Mouse (Mus musculus) C2C12 (cell line): Measurements from ENCODE around the gene Wars2.

ENCODE experiments used
- CEBPB ChIP-seq: IDR thresholded peaks from one replicate; pipeline ENCODE4 v1.6.1; 2011; ENCODE audit warnings: low read depth, mild to moderate bottlenecking, control low read depth, moderate library complexity
- CTCF ChIP-seq: IDR thresholded peaks from one replicate; pipeline ENCODE4 v1.5.1; 2011; ENCODE audit not compliant: control insufficient read depth, insufficient read depth, insufficient read length
- FOSL1 ChIP-seq: IDR thresholded peaks from one replicate; pipeline ENCODE4 v1.8.0; 2011; ENCODE audit warnings: mild to moderate bottlenecking, low read length; ENCODE audit not compliant: poor library complexity, insufficient read depth, severe bottlenecking
- MAX ChIP-seq: IDR thresholded peaks from one replicate; pipeline ENCODE4 v1.6.1; 2011; ENCODE audit warnings: mild to moderate bottlenecking, control low read depth
- MYOD1 ChIP-seq: IDR thresholded peaks from one replicate; pipeline ENCODE4 v1.6.1; 2011; ENCODE audit warnings: low read depth; ENCODE audit not compliant: control insufficient read depth, insufficient read length
- MYOG ChIP-seq: IDR thresholded peaks from one replicate; pipeline ENCODE4 v1.6.1; 2011; ENCODE audit not compliant: control insufficient read depth, insufficient read length; ENCODE audit errors: extremely low read depth
- USF1 ChIP-seq: IDR thresholded peaks from one replicate; pipeline ENCODE4 v1.6.1; 2011; ENCODE audit warnings: low read depth, mild to moderate bottlenecking, control low read depth, moderate library complexity

DNA sequence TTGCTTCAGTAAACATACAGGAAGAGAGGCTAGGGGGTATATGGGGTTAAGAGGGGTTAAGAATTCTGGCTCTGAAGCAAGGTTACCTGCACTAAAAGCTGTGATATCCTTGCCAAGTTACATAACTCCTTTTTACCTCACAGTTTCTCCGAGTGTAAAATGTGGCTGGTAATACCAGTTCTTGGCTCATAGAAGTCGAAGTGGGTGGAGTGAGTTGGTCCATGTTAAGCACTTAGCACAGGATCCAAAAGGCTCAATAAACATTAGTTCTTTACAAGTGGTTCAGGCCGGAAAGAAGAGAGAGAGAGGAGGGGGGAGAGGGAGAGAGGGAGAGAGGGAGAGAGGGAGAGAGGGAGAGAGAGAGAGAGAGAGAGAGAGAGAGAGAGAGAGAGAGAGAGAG, 104.5 kb downstream of the Wars2 start:
- TF ChIP-seq MYOD1 (no peak), USF1 (no peak), CTCF (no peak), CEBPB (no peak), MAX (no peak), MYOG (no peak), FOSL1 (no peak)
